Mouse (Mus musculus): ENCODE data around the gene Fbxw4. TPM values are rescaled to one million over a fixed set of nuclear protein-coding genes. Genes with fewer than 3 reads are reported as not detected.

Fbxw4 gene
- polyA plus RNA-seq, 1 experiment = not detected

GRCm38 (mm10) chr19:45621061-45621460 is 39.1 kb downstream of the Fbxw4 start:
- TF ChIP-seq POLR2A (IDR thresholded peaks at IDR 0.05; ENCODE audit: insufficient read depth, low read depth, low read length) = no peak
- no peak for TF ChIP-seq CTCF (IDR thresholded peaks at IDR 0.05; ENCODE audit: insufficient read depth, low read depth, low read length)
- H3K4me1 ChIP-seq (ENCODE audit: control insufficient read depth, insufficient read depth, low read length) = peaks cover 20% of the 10 kb centered on the region
- no peak overlapping the region for H3K4me3 ChIP-seq (ENCODE audit: insufficient read depth, low read depth, low read length)
- no peak overlapping the region for H3K27ac ChIP-seq (ENCODE audit: insufficient read depth, low read depth, low read length)
- WGBS = 78% methylated on average over 7 of the region's 7 CpGs

- no peak overlapping the region for H3K27ac ChIP-seq (ENCODE audit: insufficient read depth, low read depth, low read length)
- peaks cover 31% of the 10 kb centered on the region for H3K4me1 ChIP-seq (ENCODE audit: control insufficient read depth, insufficient read depth, low read length)
- H3K4me3 ChIP-seq (ENCODE audit: insufficient read depth, low read depth, low read length) = no peak overlapping the region
- 90% methylated on average over 14 of the region's 14 CpGs for WGBS
- TF ChIP-seq CTCF (IDR thresholded peaks at IDR 0.05; ENCODE audit: insufficient read depth, low read depth, low read length) (no peak), POLR2A (IDR thresholded peaks at IDR 0.05; ENCODE audit: insufficient read depth, low read depth, low read length) (no peak)
These were observed 40.2 kb downstream of the Fbxw4 start for GRCm38 (mm10) chr19:45619744-45620501.

GRCm38 (mm10) chr19:45618184-45618583 is 41.9 kb downstream of the Fbxw4 start:
- TF ChIP-seq POLR2A (IDR thresholded peaks at IDR 0.05; ENCODE audit: insufficient read depth, low read depth, low read length) (no peak), CTCF (IDR thresholded peaks at IDR 0.05; ENCODE audit: insufficient read depth, low read depth, low read length) (no peak)
- 93% methylated on average over 6 of the region's 6 CpGs for WGBS
- H3K27ac ChIP-seq (ENCODE audit: insufficient read depth, low read depth, low read length) = no peak overlapping the region
- no peak overlapping the region for H3K4me3 ChIP-seq (ENCODE audit: insufficient read depth, low read depth, low read length)
- H3K4me1 ChIP-seq (ENCODE audit: control insufficient read depth, insufficient read depth, low read length) = peaks cover 33% of the 10 kb centered on the region

GRCm38 (mm10) chr19:45616735-45617134 is 43.4 kb downstream of the Fbxw4 start:
- no peak for TF ChIP-seq POLR2A (IDR thresholded peaks at IDR 0.05; ENCODE audit: insufficient read depth, low read depth, low read length)
- no peak for TF ChIP-seq CTCF (IDR thresholded peaks at IDR 0.05; ENCODE audit: insufficient read depth, low read depth, low read length)
- 41% methylated on average over 7 of the region's 7 CpGs for WGBS
- Histone ChIP-seq H3K27ac (ENCODE audit: insufficient read depth, low read depth, low read length) (no peak overlapping the region), H3K4me1 (ENCODE audit: control insufficient read depth, insufficient read depth, low read length) (peaks cover 26% of the 10 kb centered on the region), H3K4me3 (ENCODE audit: insufficient read depth, low read depth, low read length) (no peak overlapping the region)

- no peak for TF ChIP-seq POLR2A (IDR thresholded peaks at IDR 0.05; ENCODE audit: insufficient read depth, low read depth, low read length)
- TF ChIP-seq CTCF (IDR thresholded peaks at IDR 0.05; ENCODE audit: insufficient read depth, low read depth, low read length) = no peak
- 65% methylated on average over 4 of the region's 4 CpGs for WGBS
- no peak overlapping the region for H3K27ac ChIP-seq (ENCODE audit: insufficient read depth, low read depth, low read length)
- H3K4me3 ChIP-seq (ENCODE audit: insufficient read depth, low read depth, low read length) = no peak overlapping the region
- H3K4me1 ChIP-seq (ENCODE audit: control insufficient read depth, insufficient read depth, low read length) = peaks cover 26% of the 10 kb centered on the region
These were observed 43.9 kb downstream of the Fbxw4 start for GRCm38 (mm10) chr19:45616214-45616518.

- peaks cover 26% of the 10 kb centered on the region for H3K4me1 ChIP-seq (ENCODE audit: control insufficient read depth, insufficient read depth, low read length)
- no peak overlapping the region for H3K27ac ChIP-seq (ENCODE audit: insufficient read depth, low read depth, low read length)
These were observed 44.5 kb downstream of the Fbxw4 start for GRCm38 (mm10) chr19:45615415-45616213.

GRCm38 (mm10) chr19:45614928-45615327 is 45.2 kb downstream of the Fbxw4 start:
- 80% methylated on average over 3 of the region's 3 CpGs for WGBS
- H3K27ac ChIP-seq (ENCODE audit: insufficient read depth, low read depth, low read length) = no peak overlapping the region
- peaks cover 26% of the 10 kb centered on the region for H3K4me1 ChIP-seq (ENCODE audit: control insufficient read depth, insufficient read depth, low read length)
- TF ChIP-seq POLR2A (IDR thresholded peaks at IDR 0.05; ENCODE audit: insufficient read depth, low read depth, low read length) (no peak), CTCF (IDR thresholded peaks at IDR 0.05; ENCODE audit: insufficient read depth, low read depth, low read length) (no peak)
- no peak overlapping the region for H3K4me3 ChIP-seq (ENCODE audit: insufficient read depth, low read depth, low read length)

More at GRCm38 (mm10) chr19:45615415-45616213, 44.5 kb downstream of the Fbxw4 start:
- no peak overlapping the region for H3K4me3 ChIP-seq (ENCODE audit: insufficient read depth, low read depth, low read length)
- TF ChIP-seq CTCF (IDR thresholded peaks at IDR 0.05; ENCODE audit: insufficient read depth, low read depth, low read length) = no peak
- no peak for TF ChIP-seq POLR2A (IDR thresholded peaks at IDR 0.05; ENCODE audit: insufficient read depth, low read depth, low read length)
- 75% methylated on average over 12 of the region's 12 CpGs for WGBS

GRCm38 (mm10) chr19:45614375-45614774 is 45.7 kb downstream of the Fbxw4 start:
- Histone ChIP-seq H3K4me1 (ENCODE audit: control insufficient read depth, insufficient read depth, low read length) (peaks cover 26% of the 10 kb centered on the region), H3K4me3 (ENCODE audit: insufficient read depth, low read depth, low read length) (no peak overlapping the region), H3K27ac (ENCODE audit: insufficient read depth, low read depth, low read length) (no peak overlapping the region)
- TF ChIP-seq CTCF (IDR thresholded peaks at IDR 0.05; ENCODE audit: insufficient read depth, low read depth, low read length) (no peak), POLR2A (IDR thresholded peaks at IDR 0.05; ENCODE audit: insufficient read depth, low read depth, low read length) (no peak)
- 62% methylated on average over 8 of the region's 8 CpGs for WGBS

- TF ChIP-seq POLR2A (IDR thresholded peaks at IDR 0.05; ENCODE audit: insufficient read depth, low read depth, low read length) (no peak), CTCF (IDR thresholded peaks at IDR 0.05; ENCODE audit: insufficient read depth, low read depth, low read length) (no peak)
- WGBS = 83% methylated on average over 5 of the region's 5 CpGs
These were observed 49.3 kb downstream of the Fbxw4 start for GRCm38 (mm10) chr19:45610823-45611222.

More at GRCm38 (mm10) chr19:45610823-45611222, 49.3 kb downstream of the Fbxw4 start:
- Histone ChIP-seq H3K4me3 (ENCODE audit: insufficient read depth, low read depth, low read length) (no peak overlapping the region), H3K27ac (ENCODE audit: insufficient read depth, low read depth, low read length) (no peak overlapping the region), H3K4me1 (ENCODE audit: control insufficient read depth, insufficient read depth, low read length) (peaks cover 18% of the 10 kb centered on the region)
